Mouse (Mus musculus): ENCODE data around the gene Stat5b. TPM values are rescaled to one million over a fixed set of nuclear protein-coding genes. Genes with fewer than 3 reads are reported as not detected.

Gene Stat5b
- polyA plus RNA-seq, 1 experiment from 2014 or later, result 22.5 TPM

DNA sequence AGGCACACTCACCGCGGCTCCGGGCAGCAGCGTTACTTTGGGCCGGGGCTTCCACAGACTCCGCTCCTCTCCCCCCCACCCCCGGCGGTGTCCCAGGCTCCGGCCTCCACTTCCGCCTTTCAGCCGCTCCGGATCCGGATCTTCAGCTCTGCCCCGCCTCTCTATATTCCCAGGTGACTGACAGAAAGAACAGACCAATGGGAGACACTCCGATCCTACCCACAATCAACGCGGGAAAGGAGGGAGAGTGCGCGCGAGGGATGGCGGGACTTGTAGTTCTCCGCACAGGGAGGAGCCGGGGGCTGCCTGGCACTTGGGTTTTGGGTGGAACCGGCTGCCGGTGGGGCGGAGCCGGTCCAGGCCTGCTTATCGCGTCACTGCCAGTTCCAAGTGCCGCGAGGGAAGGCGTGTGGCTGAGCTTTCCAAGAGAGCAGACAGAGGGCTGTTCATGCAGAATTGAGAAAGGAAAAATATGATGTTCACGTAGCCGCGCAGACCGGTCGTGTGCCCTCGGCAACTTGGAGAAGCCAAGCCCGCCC is 112.4 kb downstream of the Stat5b start, which contains the start of gene Rab5c:
TSS of gene Rab5c (minus strand) at position 150 of the 539 bp plus-strand sequence.
- 0 out of 2 replicates have a peak within 1 kb of the TSS, but pooled peaks have one; percentile 40 for H3K27ac ChIP-seq (ENCODE audit: low read length)
- H3K4me1 ChIP-seq (ENCODE audit: insufficient read depth, low read length), result peaks cover 18% of the 10 kb centered on the region
- no peaks in the 10 kb centered on the region for H3K27me3 ChIP-seq (ENCODE audit: insufficient read depth, low read length)
- under 1% methylated on average over 39 of the region's 39 CpGs for WGBS
- H3K36me3 ChIP-seq (ENCODE audit: insufficient read depth, low read length), result no peaks in the 10 kb centered on the region
- peak within 1 kb of the TSS; percentile 99 for H3K4me3 ChIP-seq (ENCODE audit: low read length)
- no peaks in the 10 kb centered on the region for H3K9me3 ChIP-seq (ENCODE audit: low read length)
- peak within 1 kb of the TSS; percentile 96 for H3K9ac ChIP-seq (replicated peaks; ENCODE audit: low read length)
- H3K4me2 ChIP-seq (replicated peaks; ENCODE audit: low read depth, low read length), result peak within 1 kb of the TSS; percentile 72
- peak; percentile 99 for ATAC-seq (ENCODE audit: low FRiP score, low TSS enrichment)

DNA sequence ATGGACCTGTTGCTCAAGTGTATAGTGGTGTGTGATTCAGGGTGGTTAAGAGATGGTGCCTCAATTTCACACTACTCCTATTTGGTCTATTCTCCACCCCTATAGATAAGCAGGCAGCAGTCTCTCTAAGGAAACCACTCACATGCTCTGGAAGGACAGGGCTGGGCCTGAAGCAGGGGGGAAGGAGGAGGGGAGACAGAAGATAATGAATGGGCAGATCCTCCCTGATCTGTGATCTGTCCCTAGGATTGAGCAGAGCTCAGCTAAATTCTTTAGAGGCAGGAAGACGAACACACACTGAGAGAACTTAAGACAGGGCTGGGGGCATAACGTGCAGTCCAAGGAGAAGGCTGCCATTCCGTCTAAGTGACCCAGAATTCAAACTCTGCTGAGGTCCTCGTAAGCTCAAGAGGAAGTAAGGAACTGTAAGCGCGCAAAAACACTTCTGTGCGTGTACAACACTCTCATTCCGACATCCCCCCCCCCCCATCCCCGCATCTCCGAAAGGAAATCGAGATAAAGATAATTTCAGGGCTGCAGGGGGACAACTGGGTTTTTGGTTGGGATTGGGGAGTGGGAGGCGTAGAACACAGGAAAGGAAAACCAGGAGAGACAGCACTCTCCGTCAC is 113.3 kb downstream of the Stat5b start:
- Histone ChIP-seq H3K4me1 (ENCODE audit: insufficient read depth, low read length) (peaks cover 18% of the 10 kb centered on the region), H3K9ac (replicated peaks; ENCODE audit: low read length) (peak overlapping the region; percentile 96), H3K9me3 (ENCODE audit: low read length) (no peaks in the 10 kb centered on the region), H3K27me3 (ENCODE audit: insufficient read depth, low read length) (no peaks in the 10 kb centered on the region), H3K36me3 (ENCODE audit: insufficient read depth, low read length) (no peaks in the 10 kb centered on the region), H3K4me3 (ENCODE audit: low read length) (peak overlapping the region; percentile 99), H3K27ac (ENCODE audit: low read length) (0 out of 2 replicates have a peak overlapping the region, but pooled peaks have one; percentile 25), H3K4me2 (replicated peaks; ENCODE audit: low read depth, low read length) (peak overlapping the region; percentile 70)
- under 1% methylated on average over 13 of the region's 13 CpGs for WGBS
- no peak for ATAC-seq (ENCODE audit: low FRiP score, low TSS enrichment)

DNA sequence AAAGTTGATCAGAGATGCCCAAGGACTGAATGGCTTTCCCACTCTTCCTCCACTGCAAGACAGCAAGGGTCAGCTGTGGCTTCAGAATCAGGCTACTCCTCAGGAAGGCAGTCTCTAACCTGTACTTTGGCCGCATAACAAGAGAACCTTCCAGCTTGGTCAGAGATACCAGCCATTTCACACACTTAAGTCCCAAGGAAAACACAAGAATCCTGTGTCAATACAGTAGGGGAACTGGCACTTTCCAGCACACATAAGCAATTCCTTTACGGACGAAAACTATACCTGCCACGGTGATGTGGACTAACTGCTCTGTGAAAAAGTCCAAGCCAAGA is 113.8 kb downstream of the Stat5b start:
- Histone ChIP-seq H3K4me1 (ENCODE audit: insufficient read depth, low read length) (peaks cover 18% of the 10 kb centered on the region), H3K9me3 (ENCODE audit: low read length) (no peaks in the 10 kb centered on the region), H3K4me3 (ENCODE audit: low read length) (peak overlapping the region; percentile 99), H3K27me3 (ENCODE audit: insufficient read depth, low read length) (no peaks in the 10 kb centered on the region), H3K9ac (replicated peaks; ENCODE audit: low read length) (peak overlapping the region; percentile 96), H3K4me2 (replicated peaks; ENCODE audit: low read depth, low read length) (peak overlapping the region; percentile 70), H3K36me3 (ENCODE audit: insufficient read depth, low read length) (no peaks in the 10 kb centered on the region), H3K27ac (ENCODE audit: low read length) (0 out of 2 replicates have a peak overlapping the region, but pooled peaks have one; percentile 25)
- WGBS, result 75% methylated on average over 4 of the region's 4 CpGs
- no peak for ATAC-seq (ENCODE audit: low FRiP score, low TSS enrichment)

DNA sequence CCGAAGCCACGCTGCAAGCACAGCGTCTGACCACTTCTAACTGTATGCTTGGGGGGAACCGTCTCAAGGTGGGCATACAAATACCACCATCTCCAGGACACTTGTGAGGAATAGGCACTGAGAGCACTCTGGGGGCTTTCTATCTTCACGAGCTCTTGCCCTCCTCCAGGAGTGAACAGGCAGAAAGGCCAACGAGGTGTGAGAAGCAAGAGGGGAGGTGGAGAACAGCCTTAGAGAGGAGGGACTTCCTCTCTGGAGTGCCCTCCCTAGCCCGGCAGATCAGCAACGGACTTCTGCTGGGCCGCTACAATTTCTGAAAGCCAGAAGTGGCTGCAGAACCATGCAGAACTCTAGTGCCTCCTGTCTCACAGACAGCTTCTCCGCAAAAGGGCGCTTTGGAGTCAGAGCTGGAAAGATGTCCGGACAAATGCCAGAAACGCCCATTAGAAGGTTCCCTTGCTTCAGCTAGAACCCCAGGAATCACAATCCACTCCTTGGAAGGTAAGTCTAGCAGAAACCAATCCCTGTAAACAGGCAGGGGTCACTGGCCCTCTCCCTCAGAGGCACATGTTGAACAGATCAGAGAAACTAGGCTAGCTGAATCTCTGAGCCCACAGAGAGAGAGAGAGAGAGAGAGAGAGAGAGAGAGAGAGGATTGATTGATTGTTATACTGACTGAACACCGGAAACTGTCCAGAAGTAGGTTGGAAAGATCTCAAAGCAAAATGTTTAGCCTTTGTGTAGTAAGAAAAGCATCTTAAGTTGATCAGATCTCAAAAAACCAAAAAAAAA is 114.4 kb downstream of the Stat5b start:
- peaks cover 18% of the 10 kb centered on the region for H3K4me1 ChIP-seq (ENCODE audit: insufficient read depth, low read length)
- WGBS, result 74% methylated on average over 14 of the region's 14 CpGs
- no peak for ATAC-seq (ENCODE audit: low FRiP score, low TSS enrichment)
- H3K36me3 ChIP-seq (ENCODE audit: insufficient read depth, low read length), result no peaks in the 10 kb centered on the region
- no peak overlapping the region for H3K27ac ChIP-seq (ENCODE audit: low read length)
- peak overlapping the region; percentile 5; the same call in 1 of the 2 replicates for H3K4me2 ChIP-seq (replicated peaks; ENCODE audit: low read depth, low read length)
- H3K4me3 ChIP-seq (ENCODE audit: low read length), result peak overlapping the region; percentile 99; the same call in 1 of the 2 replicates
- H3K9me3 ChIP-seq (ENCODE audit: low read length), result no peaks in the 10 kb centered on the region
- H3K27me3 ChIP-seq (ENCODE audit: insufficient read depth, low read length), result no peaks in the 10 kb centered on the region
- H3K9ac ChIP-seq (replicated peaks; ENCODE audit: low read length), result no peak overlapping the region; the same call in 1 of the 2 replicates

DNA sequence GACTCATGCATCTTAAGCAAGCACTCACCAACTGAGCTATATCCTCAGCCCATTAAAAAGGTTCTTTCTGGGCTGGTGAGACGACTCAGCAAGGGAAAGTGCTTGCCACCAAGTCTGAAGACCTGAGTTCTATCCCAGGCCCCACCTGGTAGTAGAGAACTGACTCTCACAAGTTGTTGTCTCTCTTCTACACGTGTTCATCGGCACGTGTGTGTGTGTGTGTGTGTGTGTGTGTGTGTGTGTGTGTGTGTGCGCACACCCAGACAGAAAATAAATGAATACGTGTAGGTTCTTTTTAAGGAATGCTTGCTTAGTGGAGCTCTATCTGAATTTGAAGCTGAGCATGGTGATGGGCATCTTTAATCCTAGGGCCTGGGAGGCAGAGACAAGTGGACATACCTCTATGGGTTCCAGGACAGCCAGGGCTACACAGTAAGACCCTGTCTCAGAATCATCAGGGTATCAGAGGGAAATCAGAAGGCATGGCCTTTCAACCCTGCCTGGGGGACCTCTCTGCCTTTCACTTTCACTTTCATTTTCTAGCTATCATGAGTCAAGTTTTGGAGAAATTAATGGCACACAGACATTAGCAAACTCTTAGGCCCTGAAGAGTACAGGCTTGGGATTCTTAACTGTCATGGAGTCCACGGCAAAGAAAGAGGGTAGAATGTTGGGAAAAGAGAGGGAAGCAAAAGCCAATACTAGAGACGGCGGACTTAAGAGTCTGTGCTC is 115.2 kb downstream of the Stat5b start:
- Histone ChIP-seq H3K4me3 (ENCODE audit: low read length) (no peak overlapping the region), H3K9ac (replicated peaks; ENCODE audit: low read length) (no peak overlapping the region)

More for the DNA sequence above, 115.2 kb downstream of the Stat5b start:
- Histone ChIP-seq H3K36me3 (ENCODE audit: insufficient read depth, low read length) (no peaks in the 10 kb centered on the region), H3K4me2 (replicated peaks; ENCODE audit: low read depth, low read length) (no peak overlapping the region), H3K4me1 (ENCODE audit: insufficient read depth, low read length) (peaks cover 18% of the 10 kb centered on the region), H3K27me3 (ENCODE audit: insufficient read depth, low read length) (no peaks in the 10 kb centered on the region), H3K27ac (ENCODE audit: low read length) (no peak overlapping the region), H3K9me3 (ENCODE audit: low read length) (no peaks in the 10 kb centered on the region)
- 93% methylated on average over 9 of the region's 9 CpGs for WGBS
- no peak for ATAC-seq (ENCODE audit: low FRiP score, low TSS enrichment)

Other genes starting within 250 kb of the Stat5b start
- gene Nkiras2, start 231.5 kb downstream of the Stat5b start, polyA plus RNA-seq (2015; fragmentation: Nextera tagmentation; extraction: Ambion mirVana), result 72.8 and 74.8 TPM in 2 replicates
- 235 and 267 TPM in 2 replicates for gene Dnajc7, start 230.6 kb downstream of the Stat5b start, polyA plus RNA-seq (2015; fragmentation: Nextera tagmentation; extraction: Ambion mirVana)
- gene Zfp385c, start 158.3 kb downstream of the Stat5b start, polyA plus RNA-seq (2015; fragmentation: Nextera tagmentation; extraction: Ambion mirVana), result 0.32 and 0.69 TPM in 2 replicates
- gene Dhx58, start 146.5 kb downstream of the Stat5b start, polyA plus RNA-seq (2015; fragmentation: Nextera tagmentation; extraction: Ambion mirVana), result 2.6 and 3.2 TPM in 2 replicates
- 62.4 and 63.7 TPM in 2 replicates for gene Kat2a, start 138.3 kb downstream of the Stat5b start, polyA plus RNA-seq (2015; fragmentation: Nextera tagmentation; extraction: Ambion mirVana)
- gene Hspb9, start 136.9 kb downstream of the Stat5b start, polyA plus RNA-seq (2015; fragmentation: Nextera tagmentation; extraction: Ambion mirVana), result 0.33 TPM in 1 of 2 replicates, not detected in the other
- 41.9 and 47.1 TPM in 2 replicates for gene Rab5c, start 112.5 kb downstream of the Stat5b start, polyA plus RNA-seq (2015; fragmentation: Nextera tagmentation; extraction: Ambion mirVana)
- not detected in 2 replicates for gene Kcnh4, start 90.8 kb downstream of the Stat5b start, polyA plus RNA-seq (2015; fragmentation: Nextera tagmentation; extraction: Ambion mirVana)
- gene Hcrt, start 87.8 kb downstream of the Stat5b start, polyA plus RNA-seq (2015; fragmentation: Nextera tagmentation; extraction: Ambion mirVana), result not detected in 2 replicates
- gene Ghdc, start 79.8 kb downstream of the Stat5b start, polyA plus RNA-seq (2015; fragmentation: Nextera tagmentation; extraction: Ambion mirVana), result 8.4 and 8.9 TPM in 2 replicates
- 3.7 and 4.5 TPM in 2 replicates for gene Stat5a, start 8.6 kb upstream of the Stat5b start, polyA plus RNA-seq (2015; fragmentation: Nextera tagmentation; extraction: Ambion mirVana)
- gene Stat3, start 88.8 kb upstream of the Stat5b start, polyA plus RNA-seq (2015; fragmentation: Nextera tagmentation; extraction: Ambion mirVana), result 47.9 and 54.4 TPM in 2 replicates
- 140 and 161 TPM in 2 replicates for gene Cavin1, start 120.2 kb upstream of the Stat5b start, polyA plus RNA-seq (2015; fragmentation: Nextera tagmentation; extraction: Ambion mirVana)
- 42.2 and 45.3 TPM in 2 replicates for gene Atp6v0a1, start 158.7 kb upstream of the Stat5b start, polyA plus RNA-seq (2015; fragmentation: Nextera tagmentation; extraction: Ambion mirVana)
- gene Naglu, start 219.3 kb upstream of the Stat5b start, polyA plus RNA-seq (2015; fragmentation: Nextera tagmentation; extraction: Ambion mirVana), result 18.6 and 23.0 TPM in 2 replicates
- 0.77 TPM in 1 of 2 replicates, not detected in the other for gene Hsd17b1, start 227.7 kb upstream of the Stat5b start, polyA plus RNA-seq (2015; fragmentation: Nextera tagmentation; extraction: Ambion mirVana)
- gene Coasy, start 231.8 kb upstream of the Stat5b start, polyA plus RNA-seq (2015; fragmentation: Nextera tagmentation; extraction: Ambion mirVana), result 54.3 and 57.9 TPM in 2 replicates
- gene Mlx, start 236.6 kb upstream of the Stat5b start, polyA plus RNA-seq (2015; fragmentation: Nextera tagmentation; extraction: Ambion mirVana), result 51.9 and 58.9 TPM in 2 replicates
- gene Psmc3ip, start 244.7 kb upstream of the Stat5b start, polyA plus RNA-seq (2015; fragmentation: Nextera tagmentation; extraction: Ambion mirVana), result 40.0 and 40.1 TPM in 2 replicates